Mouse (Mus musculus): ENCODE measurements at regions not wholly inside any gene's neighbourhood (a gene's known extent, or its start where the extent isn't known, plus 50 kb on each side); places are given as distances from the start of the nearest gene placed in this dataset.

GRCm38 (mm10) chr3:130940302-130940867, 169.9 kb upstream of the Lef1 start:
- DNase-seq (ENCODE audit: low read depth in 1 of 2, low spot score in 2 of 2), result no peak

DNA sequence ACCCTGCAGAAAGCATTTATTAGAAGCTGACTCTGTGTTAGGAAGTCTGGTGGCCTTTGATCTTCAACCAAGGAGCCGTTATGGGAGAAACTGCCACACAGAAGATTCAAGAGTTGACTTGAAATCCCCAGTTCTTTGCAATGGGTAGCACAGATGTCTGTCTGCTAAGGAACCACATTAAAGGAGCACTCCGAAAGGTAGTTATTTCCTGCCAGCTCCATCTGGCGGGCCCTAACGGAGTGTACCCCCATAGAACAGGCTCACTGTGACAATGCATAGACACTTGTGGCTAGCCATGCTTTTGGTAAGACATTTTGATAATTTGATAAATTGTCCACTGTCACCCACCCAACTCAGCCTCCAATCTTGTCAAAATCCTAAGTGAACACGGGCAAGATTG, 173.3 kb upstream of the Lef1 start:
- no peak for DNase-seq (ENCODE audit: low read depth in 1 of 2, low spot score in 2 of 2)

GRCm38 (mm10) chr3:130936336-130936735, 173.9 kb upstream of the Lef1 start:
- no peak for DNase-seq (ENCODE audit: low read depth in 1 of 2, low spot score in 2 of 2)

DNA sequence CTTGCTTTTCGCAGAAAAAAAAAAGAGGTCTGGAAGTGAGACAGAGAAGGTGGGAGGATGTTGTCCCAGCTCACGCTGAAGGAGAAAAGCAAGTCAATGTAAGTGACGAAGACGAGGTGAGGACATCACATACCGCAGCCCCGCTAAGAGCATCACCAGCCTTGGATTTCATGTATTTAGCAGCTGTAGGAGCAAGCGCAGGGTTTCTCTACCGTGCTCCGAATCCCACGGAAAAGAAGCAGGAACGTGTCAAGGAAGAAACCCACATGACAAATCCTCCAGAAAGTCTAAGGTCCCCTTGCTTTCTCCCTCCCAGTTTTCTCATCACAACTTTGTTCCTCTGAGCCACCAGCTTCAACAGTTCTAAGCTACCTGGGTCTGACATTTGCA, 174.3 kb upstream of the Lef1 start:
- DNase-seq (ENCODE audit: low read depth in 1 of 2, low spot score in 2 of 2), result no peak

DNA sequence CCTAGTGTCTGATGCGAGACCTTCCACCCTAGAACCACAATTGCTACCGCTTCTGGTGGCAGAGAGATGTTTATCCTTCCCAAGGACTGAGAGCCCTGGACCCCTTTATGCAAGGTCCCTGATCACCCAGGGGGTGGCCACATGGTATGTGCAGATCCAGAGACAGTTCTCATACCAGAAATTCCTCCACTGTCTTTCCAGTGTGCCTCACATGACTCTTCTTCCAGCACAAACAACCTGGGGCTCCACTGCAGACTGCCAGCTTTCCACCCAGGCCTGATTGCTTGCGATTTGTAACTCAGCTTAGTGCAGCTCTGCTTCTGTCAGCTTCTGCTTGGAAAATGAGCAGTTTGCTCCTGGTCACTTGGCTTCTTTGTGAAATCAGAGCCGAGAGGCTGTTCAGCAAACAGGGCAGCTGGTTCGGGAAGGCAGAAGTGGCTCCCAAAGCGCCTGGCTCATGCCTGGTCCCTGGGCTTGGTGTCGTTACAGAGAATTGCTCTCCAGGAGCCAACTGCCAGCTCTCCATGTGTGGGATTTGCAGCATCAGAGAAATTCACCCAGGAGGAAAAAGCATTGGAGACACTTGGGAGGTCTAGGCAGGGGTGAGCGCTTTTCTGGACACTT, 174.9 kb upstream of the Lef1 start:
- no peak for DNase-seq (ENCODE audit: low read depth in 1 of 2, low spot score in 2 of 2)

DNA sequence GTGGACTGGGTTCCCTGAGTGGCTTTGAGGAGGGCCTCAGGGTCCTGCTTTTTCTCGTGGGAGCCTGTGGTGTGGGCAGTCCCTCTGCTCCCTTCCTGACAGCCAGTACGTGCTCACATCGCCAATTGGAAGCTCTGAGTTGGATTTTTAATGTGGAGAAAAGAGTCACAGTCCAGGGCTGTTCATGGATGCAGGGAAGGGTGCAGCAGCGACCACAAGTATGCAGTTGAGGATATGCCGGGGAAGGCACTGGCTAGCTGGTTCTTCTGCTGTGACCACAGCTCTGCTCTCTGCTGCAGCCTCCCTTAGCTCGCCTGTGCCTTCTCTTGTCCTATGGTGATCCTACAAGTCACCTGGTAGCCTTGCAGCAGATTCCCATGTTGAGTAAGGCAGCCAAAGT, 177.5 kb upstream of the Lef1 start:
- no peak for DNase-seq (ENCODE audit: low read depth in 1 of 2, low spot score in 2 of 2)

- no peak for DNase-seq (ENCODE audit: low read depth in 1 of 2, low spot score in 2 of 2)
Measured at GRCm38 (mm10) chr3:130932226-130932625, 178.0 kb upstream of the Lef1 start.

DNA sequence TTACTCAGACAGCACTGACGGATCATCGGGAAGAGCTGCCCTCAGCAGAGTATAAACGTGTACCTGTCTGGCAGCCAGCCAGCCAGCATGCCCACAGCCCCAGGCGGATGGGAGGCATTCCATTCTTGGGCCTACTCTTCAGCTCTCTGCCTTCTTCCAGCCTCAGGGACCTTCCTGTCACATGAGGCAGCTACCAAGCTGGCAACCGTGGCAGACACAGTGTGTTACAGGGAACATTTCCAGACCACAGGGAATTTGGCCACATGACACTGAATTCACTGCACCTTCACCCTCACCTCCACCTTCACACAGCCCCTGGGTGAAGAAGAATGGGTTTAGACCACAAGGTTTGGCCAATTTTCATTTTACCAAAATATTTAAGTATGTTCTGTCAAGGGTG, 185.3 kb upstream of the Lef1 start:
- DNase-seq (ENCODE audit: low read depth in 1 of 2, low spot score in 2 of 2), result no peak

DNA sequence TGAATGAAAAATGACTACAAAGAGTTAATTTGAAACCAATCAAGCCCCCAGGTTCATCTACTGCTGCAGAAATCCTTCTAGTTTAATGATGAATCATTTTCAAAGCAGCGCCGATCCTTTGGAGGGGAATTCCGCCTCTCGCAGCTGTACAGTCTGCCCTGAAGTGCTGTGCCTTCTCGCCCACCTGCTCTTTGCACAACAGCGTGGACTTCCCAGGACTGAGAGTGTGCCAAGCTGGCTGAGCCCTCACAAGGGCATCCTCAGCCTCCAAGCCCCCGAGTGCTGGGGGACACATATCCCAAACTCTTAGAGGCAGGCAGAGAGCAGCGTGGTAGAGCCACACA, 186.7 kb upstream of the Lef1 start:
- no peak for DNase-seq (ENCODE audit: low read depth in 1 of 2, low spot score in 2 of 2)

DNA sequence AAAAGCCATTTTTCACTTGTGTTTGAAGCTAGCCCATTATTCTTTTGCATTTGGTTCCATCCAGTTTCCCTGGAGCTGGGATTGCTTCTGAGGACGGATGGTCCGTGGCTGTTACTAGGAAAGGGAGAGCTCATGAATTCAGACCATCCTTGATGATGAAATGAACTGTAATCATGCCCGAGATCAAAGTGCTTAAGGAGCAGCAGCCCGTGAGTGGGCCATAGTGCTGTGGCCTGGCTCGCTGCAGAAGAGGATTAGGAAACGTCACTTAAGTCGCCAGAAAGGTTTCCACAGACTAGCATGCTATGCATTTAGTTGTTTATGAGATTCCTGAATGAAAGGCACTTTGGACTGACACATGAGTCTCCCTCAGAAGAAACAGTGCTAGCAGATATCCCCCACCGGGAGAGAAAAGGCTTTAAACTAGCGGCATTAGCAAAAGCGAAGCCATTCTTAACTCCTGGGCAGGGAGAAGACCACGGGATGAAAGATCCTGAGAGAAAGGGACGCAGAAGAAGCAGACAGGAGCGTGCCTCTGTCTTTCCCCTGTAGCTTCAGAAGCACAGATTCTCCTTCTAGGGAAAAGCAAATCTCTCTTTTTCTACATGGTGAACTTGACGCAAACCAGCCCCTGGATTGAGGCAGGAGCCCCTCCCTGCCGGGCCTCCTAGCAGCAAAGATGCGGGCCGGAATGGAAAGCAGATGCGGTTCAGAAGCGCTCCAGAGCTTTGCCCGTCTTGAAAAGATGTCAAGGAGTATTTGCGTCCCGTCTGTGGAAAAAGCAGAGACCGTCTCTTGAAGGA, 187.3 kb upstream of the Lef1 start:
- DNase-seq (ENCODE audit: low read depth in 1 of 2, low spot score in 2 of 2), result no peak

GRCm38 (mm10) chr3:130921621-130922245, 188.5 kb upstream of the Lef1 start:
- DNase-seq (ENCODE audit: low read depth in 1 of 2, low spot score in 2 of 2), result no peak

GRCm38 (mm10) chr3:130913812-130914211, 183.6 kb upstream of the Rpl34 start:
- DNase-seq (ENCODE audit: low read depth in 1 of 2, low spot score in 2 of 2), result no peak

GRCm38 (mm10) chr3:130905101-130905500, 174.9 kb upstream of the Rpl34 start:
- no peak for DNase-seq (ENCODE audit: low read depth in 1 of 2, low spot score in 2 of 2)

GRCm38 (mm10) chr3:130903329-130903728, 173.1 kb upstream of the Rpl34 start:
- no peak for DNase-seq (ENCODE audit: low read depth in 1 of 2, low spot score in 2 of 2)

DNA sequence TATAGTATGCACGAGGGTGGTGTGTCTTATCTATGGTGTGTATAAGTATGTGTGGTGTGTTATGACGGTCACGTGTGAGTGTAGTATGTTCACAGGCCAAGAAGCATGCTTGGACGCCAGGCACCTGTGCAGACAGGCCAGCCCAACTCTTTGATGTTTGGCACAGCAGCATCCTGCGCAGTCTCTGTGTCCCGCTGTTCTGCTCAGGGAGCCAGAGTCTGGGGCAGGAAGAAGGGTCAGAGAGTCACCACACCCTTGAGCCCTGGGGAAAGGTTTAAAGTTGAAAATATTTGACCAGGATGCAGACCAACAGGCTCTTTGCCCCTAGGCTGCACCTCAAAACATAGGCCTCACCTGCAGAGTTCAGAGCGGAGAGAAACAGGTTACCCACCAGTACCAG, 172.2 kb upstream of the Rpl34 start:
- DNase-seq (ENCODE audit: low read depth in 1 of 2, low spot score in 2 of 2), result no peak

GRCm38 (mm10) chr3:130901343-130901742, 171.1 kb upstream of the Rpl34 start:
- DNase-seq (ENCODE audit: low read depth in 1 of 2, low spot score in 2 of 2), result no peak

DNA sequence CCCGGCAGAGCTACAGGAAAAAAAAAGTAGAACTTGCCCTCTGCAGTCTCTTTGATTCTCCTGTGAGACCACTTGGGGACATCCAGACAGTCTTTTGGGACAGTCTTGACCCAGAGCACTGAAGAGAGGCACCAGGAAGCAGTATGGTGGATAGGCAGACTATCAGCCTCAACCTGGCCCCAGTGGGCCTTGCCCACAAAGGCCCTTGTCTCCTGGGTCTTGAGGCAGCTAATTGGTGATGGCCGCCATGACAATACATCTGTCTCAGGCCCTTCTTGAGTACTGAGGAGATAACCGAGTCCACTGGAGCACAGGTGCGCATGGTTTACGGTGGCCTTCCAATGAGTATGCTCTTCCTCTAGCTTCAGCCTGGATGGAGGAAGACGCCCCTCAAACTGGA, 170.6 kb upstream of the Rpl34 start:
- DNase-seq (ENCODE audit: low read depth in 1 of 2, low spot score in 2 of 2), result no peak

DNA sequence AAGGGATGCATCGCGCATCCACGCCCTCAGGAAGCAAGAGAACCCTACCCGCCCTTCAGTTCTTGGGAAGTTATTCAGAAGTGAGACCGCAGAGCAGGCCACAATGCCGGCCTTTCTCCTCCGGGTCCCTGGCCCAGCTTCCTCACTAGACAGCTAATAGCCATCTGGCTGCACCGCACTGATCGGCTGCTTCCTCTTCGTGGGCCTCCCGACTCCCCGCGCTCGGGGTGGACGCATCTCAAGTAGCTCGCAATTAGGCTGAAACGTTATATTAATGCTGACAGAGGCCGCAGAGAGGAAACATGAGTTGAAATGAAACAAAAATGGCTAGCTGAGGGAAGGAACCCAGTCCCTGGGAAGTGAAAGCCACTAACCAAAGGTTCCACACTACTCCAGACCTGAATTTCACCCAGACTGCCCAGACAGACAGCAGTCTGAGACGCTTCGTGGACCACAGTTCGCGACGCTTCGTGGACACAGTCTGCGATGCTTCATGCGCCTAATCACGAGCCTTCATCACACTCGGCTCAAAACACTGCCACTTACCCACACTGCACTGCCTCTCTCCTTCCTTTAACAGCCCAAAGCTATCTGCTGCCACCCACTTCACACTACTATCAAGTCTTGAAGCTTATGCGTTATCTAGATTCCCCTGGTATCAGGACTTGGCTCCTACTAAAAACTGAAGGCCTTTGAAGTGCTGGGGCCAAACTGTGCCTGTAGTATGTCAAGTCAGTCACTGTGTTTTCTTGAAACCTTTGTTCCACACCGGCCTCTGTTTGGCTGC, 170.0 kb upstream of the Rpl34 start:
- peak; percentile 18 to 19 for DNase-seq (ENCODE audit: low read depth in 1 of 2, low spot score in 2 of 2)

DNA sequence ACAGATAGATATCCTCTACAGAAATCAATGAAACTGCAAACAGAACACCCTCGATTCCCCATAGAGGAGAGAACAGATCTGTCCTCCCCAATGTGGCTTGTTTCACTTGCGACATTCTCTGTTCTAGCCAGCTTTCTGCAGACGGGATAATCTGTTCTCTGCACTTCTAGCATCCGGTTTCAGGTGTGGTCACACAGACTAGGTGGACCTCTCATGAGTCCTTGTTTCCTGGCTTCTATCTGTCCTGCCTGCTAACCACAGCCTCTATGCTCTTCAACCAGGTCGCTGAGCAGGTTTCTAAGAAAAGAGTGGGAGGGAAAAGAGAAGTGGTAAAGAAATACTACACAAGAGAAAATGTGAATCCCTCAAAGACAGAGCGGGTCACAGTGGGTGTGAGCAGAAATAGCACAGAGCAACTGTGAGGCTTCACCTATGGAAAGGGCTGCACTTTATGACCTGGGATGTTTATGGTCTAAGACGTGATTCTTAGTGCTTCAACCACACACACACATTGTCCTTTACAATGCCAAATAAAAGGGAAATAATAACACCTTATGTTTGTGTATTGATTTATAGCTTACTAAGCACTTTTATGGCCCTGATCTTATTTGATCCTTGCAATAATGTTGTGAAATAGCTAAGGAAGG, 164.1 kb upstream of the Rpl34 start:
- DNase-seq (ENCODE audit: low read depth in 1 of 2, low spot score in 2 of 2), result no peak

GRCm38 (mm10) chr3:130891310-130891709, 161.1 kb upstream of the Rpl34 start:
- no peak for DNase-seq (ENCODE audit: low read depth in 1 of 2, low spot score in 2 of 2)

- no peak for DNase-seq (ENCODE audit: low read depth in 1 of 2, low spot score in 2 of 2)
Measured at GRCm38 (mm10) chr3:130888587-130888986, 158.4 kb upstream of the Rpl34 start.
